Comparison of ENCODE assay signal across 26 mouse cellular contexts in genomic region chr2:72616412-72616811, GRCm38 (mm10).
DNase-seq lines count a peak whose midpoint lies in the region; ATAC-seq lines count a peak whose summit lies in the region.
"Had no signal": no experiment of that assay in that cellular context is flagged by ENCODE, and none has a peak within 500 bp of the region (broad histone marks: within the 10 kb centered on the region; RNA-seq: fewer than 3 reads in every experiment).

No protein-coding gene starts in this region.

- H3K4me3 ChIP-seq in liver, embryonic 12.5 days = no peak overlapping the region
- no peak overlapping the region for H3K4me3 ChIP-seq in liver, embryonic 15.5 days (replicated peaks)
- H3K4me3 ChIP-seq in midbrain, embryonic 11.5 days (ENCODE audit: low read depth, low read length) = no peak overlapping the region
- H3K4me3 ChIP-seq: embryonic facial prominence, embryonic 12.5 days; embryonic facial prominence, embryonic 15.5 days; forebrain, embryonic 15.5 days; heart, adult 2 months; heart, embryonic 10.5 days; heart, embryonic 13.5 days had no signal

- no peak overlapping the region for H3K27ac ChIP-seq in liver, embryonic 12.5 days
- H3K27ac ChIP-seq in liver, embryonic 15.5 days (replicated peaks) = no peak overlapping the region
- H3K27ac ChIP-seq in midbrain, embryonic 11.5 days (ENCODE audit: low read depth, low read length) = no peak overlapping the region
- H3K27ac ChIP-seq: embryonic facial prominence, embryonic 12.5 days; embryonic facial prominence, embryonic 15.5 days; forebrain, embryonic 15.5 days; heart, adult 2 months; heart, embryonic 10.5 days; heart, embryonic 13.5 days; hindbrain, embryonic 14.5 days; hindbrain, postnatal 0 days had no signal

- no peaks in the 10 kb centered on the region for H3K9me3 ChIP-seq in liver, embryonic 12.5 days (replicated peaks)
- H3K9me3 ChIP-seq in liver, embryonic 15.5 days (replicated peaks) = no peaks in the 10 kb centered on the region
- no peaks in the 10 kb centered on the region for H3K9me3 ChIP-seq in midbrain, embryonic 11.5 days (ENCODE audit: control insufficient read depth, low read length)
- H3K9me3 ChIP-seq: embryonic facial prominence, embryonic 12.5 days; embryonic facial prominence, embryonic 15.5 days; forebrain, embryonic 15.5 days; heart, embryonic 10.5 days; heart, embryonic 13.5 days had no signal

- ATAC-seq in liver, embryonic 12.5 days = peak; percentile 52
- ATAC-seq in liver, embryonic 15.5 days (ENCODE audit: insufficient read depth) = peak; percentile 49
- ATAC-seq in frontal cortex, adult (ENCODE audit: low TSS enrichment) = no peak
- ATAC-seq in midbrain, embryonic 11.5 days (ENCODE audit: low FRiP score) = no peak
- ATAC-seq: activated CD4-positive, CD25-positive, alpha-beta regulatory T cell, adult 4 months; CD4-positive, CD25-positive, alpha-beta regulatory T cell, adult 4 months; forebrain, embryonic 15.5 days; hindbrain, postnatal 0 days had no signal

- H3K36me3 ChIP-seq in liver, embryonic 12.5 days = no peaks in the 10 kb centered on the region
- no peaks in the 10 kb centered on the region for H3K36me3 ChIP-seq in liver, embryonic 15.5 days (replicated peaks)
- no peaks in the 10 kb centered on the region for H3K36me3 ChIP-seq in midbrain, embryonic 11.5 days (ENCODE audit: control insufficient read depth, insufficient read depth, low read length)
- H3K36me3 ChIP-seq: embryonic facial prominence, embryonic 12.5 days; embryonic facial prominence, embryonic 15.5 days; forebrain, embryonic 15.5 days; heart, embryonic 10.5 days; heart, embryonic 13.5 days had no signal

- no peak overlapping the region for H3K9ac ChIP-seq in liver, embryonic 12.5 days
- no peak overlapping the region for H3K9ac ChIP-seq in liver, embryonic 15.5 days
- no peak overlapping the region for H3K9ac ChIP-seq in midbrain, embryonic 11.5 days (ENCODE audit: low read length)
- H3K9ac ChIP-seq: embryonic facial prominence, embryonic 12.5 days; embryonic facial prominence, embryonic 15.5 days; forebrain, embryonic 15.5 days; heart, embryonic 13.5 days; hindbrain, embryonic 14.5 days had no signal

- peak; percentile 29 for DNase-seq in c-Kit-positive CD71-positive TER-119-negative erythroid progenitor cells, embryonic 14.5 days (ENCODE audit: low read depth)
- DNase-seq in left cerebral cortex, adult 9 months (ENCODE audit: low spot score in 2 of 2) = no peak
- DNase-seq in midbrain, embryonic 11.5 days (ENCODE audit: low spot score, missing footprints) = no peak
- DNase-seq: adrenal gland, adult 8-10 months; adrenal gland, postnatal 25 days; cerebellum, adult 11 months; cerebellum, adult 2 months; cerebellum, adult 9-11 months; cerebellum, postnatal 25 days; gastrocnemius, postnatal 10 days; gastrocnemius, postnatal 36 days; heart, adult 2 months; heart, postnatal 14 days; heart, postnatal 4 days had no signal

- no peak overlapping the region for H3K4me2 ChIP-seq in liver, embryonic 12.5 days
- H3K4me2 ChIP-seq in liver, embryonic 15.5 days = no peak overlapping the region
- H3K4me2 ChIP-seq in midbrain, embryonic 11.5 days = no peak overlapping the region
- H3K4me2 ChIP-seq: embryonic facial prominence, embryonic 12.5 days; embryonic facial prominence, embryonic 15.5 days; forebrain, embryonic 15.5 days; heart, embryonic 13.5 days; hindbrain, embryonic 14.5 days had no signal

- peaks cover 26% of the 10 kb centered on the region for H3K4me1 ChIP-seq in liver, embryonic 12.5 days
- peaks cover 7% of the 10 kb centered on the region for H3K4me1 ChIP-seq in liver, embryonic 15.5 days (replicated peaks)
- peaks cover 9% of the 10 kb centered on the region; the same call in 1 of the 2 replicates for H3K4me1 ChIP-seq in midbrain, embryonic 11.5 days (ENCODE audit: control insufficient read depth, insufficient read depth, low read length)

- H3K27me3 ChIP-seq in liver, embryonic 12.5 days (replicated peaks) = peaks cover 3% of the 10 kb centered on the region
- H3K27me3 ChIP-seq in liver, embryonic 15.5 days = no peaks in the 10 kb centered on the region
- peaks cover 4% of the 10 kb centered on the region; the same call in 1 of the 2 replicates for H3K27me3 ChIP-seq in midbrain, embryonic 11.5 days (ENCODE audit: control insufficient read depth, insufficient read depth, low read length)
- H3K27me3 ChIP-seq: embryonic facial prominence, embryonic 12.5 days; embryonic facial prominence, embryonic 15.5 days; forebrain, embryonic 15.5 days had no signal

Comparison
In these comparisons a context has a peak if more than half of its experiments do, and no peak if none do; other contexts are left out.
1. ATAC-seq: peak in liver, embryonic 12.5 days (single experiment) and liver, embryonic 15.5 days (single experiment); none in frontal cortex, adult (single experiment) and midbrain, embryonic 11.5 days (single experiment).